Mouse (Mus musculus) megakaryocyte, embryonic 14.5 days (primary cell): ENCODE measurements around the gene Aqp12.

Source experiments
- FLI1 ChIP-seq: IDR thresholded peaks from 2 replicates; pipeline ENCODE4 v1.6.1; 2012; ENCODE audit warnings: low read length, inconsistent platforms, mixed read lengths
- GATA1 ChIP-seq: IDR thresholded peaks from 3 replicates; pipeline ENCODE4 v1.6.1; 2012; ENCODE audit warnings: mixed read lengths, low read length, inconsistent platforms, borderline replicate concordance

GRCm38 (mm10) chr1:93050071-93050470 lies 43.9 kb downstream of the Aqp12 start:
- TF ChIP-seq GATA1 (no peak), FLI1 (no peak)
